8 mouse cellular contexts compared by ENCODE assay signal in genomic region chr3:88640676-88641075, GRCm38 (mm10). TPM values are rescaled to one million over a fixed set of nuclear protein-coding genes. Genes with fewer than 3 reads are reported as not detected.
DNase-seq lines count a peak whose midpoint lies in the region; ATAC-seq and TF ChIP-seq lines count a peak whose summit lies in the region.
"Had no signal": no experiment of that assay in that cellular context is flagged by ENCODE, and none has a peak within 500 bp of the region (broad histone marks: within the 10 kb centered on the region; RNA-seq: fewer than 3 reads in every experiment).

No protein-coding gene starts in this region.

- peak; percentile 72 to 78 for DNase-seq in right cerebral cortex, postnatal 10 days (ENCODE audit: low spot score in 2 of 2)
- no peak for DNase-seq in right cerebral cortex, postnatal 36 days (ENCODE audit: low spot score in 2 of 2)
- peak; percentile 76 for DNase-seq in T-cell, adult 2 months (ENCODE audit: low spot score)
- peak; percentile 74 to 81 for DNase-seq in cerebellum, postnatal 36 days
- DNase-seq in heart, postnatal 14 days, result peak; percentile 58 to 72
- peak; percentile 91 for DNase-seq in lung, embryonic 14.5 days
- peak; percentile 16 for DNase-seq in right cerebral cortex, postnatal 25 days

- peaks cover 98% of the 10 kb centered on the region for H3K36me3 ChIP-seq in lung, embryonic 14.5 days (ENCODE audit: insufficient read depth)

- WGBS in lung, embryonic 14.5 days, result 76% methylated on average over 1 of the region's 1 CpGs

- no peaks in the 10 kb centered on the region for H3K27me3 ChIP-seq in lung, embryonic 14.5 days (ENCODE audit: insufficient read depth, low read length)
- H3K27me3 ChIP-seq: heart, embryonic 13.5 days had no signal

- intact Hi-C loops in heart, postnatal 14 days (cut with DNase I), result no loop called here

- H3K4me2 ChIP-seq in lung, embryonic 14.5 days, result no peak overlapping the region
- H3K4me2 ChIP-seq: heart, embryonic 13.5 days had no signal

- no peak overlapping the region for H3K4me3 ChIP-seq in lung, embryonic 14.5 days (ENCODE audit: low read depth, low read length)
- H3K4me3 ChIP-seq: heart, embryonic 13.5 days had no signal

- H3K9me3 ChIP-seq in lung, embryonic 14.5 days (ENCODE audit: low read depth, low read length), result no peaks in the 10 kb centered on the region
- H3K9me3 ChIP-seq: heart, embryonic 13.5 days had no signal

- H3K27ac ChIP-seq in lung, embryonic 14.5 days (ENCODE audit: low read depth), result no peak overlapping the region
- H3K27ac ChIP-seq: heart, embryonic 13.5 days had no signal

- H3K9ac ChIP-seq in lung, embryonic 14.5 days, result no peak overlapping the region
- H3K9ac ChIP-seq: heart, embryonic 13.5 days had no signal

- H3K4me1 ChIP-seq in lung, embryonic 14.5 days (ENCODE audit: insufficient read depth), result no peaks in the 10 kb centered on the region

- peak; percentile 76 for TF ChIP-seq CTCF in lung, embryonic 14.5 days (IDR thresholded peaks at IDR 0.05; ENCODE audit: low read depth)

- ATAC-seq in lung, embryonic 14.5 days (ENCODE audit: insufficient read depth), result no peak

RNA-seq across cellular contexts. Expression of gene Rxfp4, which starts 12.3 kb away (rescaled TPM):
- total RNA-seq in heart, postnatal 14 days (2021), result not detected
- polyA plus RNA-seq in lung, embryonic 14.5 days (2014; fragmentation: Nextera tagmentation; extraction: Ambion mirVana), result not detected in 2 replicates
- polyA plus RNA-seq: heart, embryonic 13.5 days had no signal

RNA-seq across cellular contexts. Expression of gene Arhgef2, which starts 34.9 kb away (rescaled TPM):
- 10 to 100 TPM; 71.1 to 71.5 TPM for total RNA-seq in heart, postnatal 14 days (2021)
- 115 and 127 TPM in 2 replicates for polyA plus RNA-seq in lung, embryonic 14.5 days (2014; fragmentation: Nextera tagmentation; extraction: Ambion mirVana)

RNA-seq across cellular contexts. Expression of gene Khdc4, which starts 44.9 kb away (rescaled TPM):
- total RNA-seq in heart, postnatal 14 days (2021), result 10 to 100 TPM; 36.9 to 40.5 TPM
- 89.2 and 100 TPM in 2 replicates for polyA plus RNA-seq in lung, embryonic 14.5 days (2014; fragmentation: Nextera tagmentation; extraction: Ambion mirVana)

Comparison
In these comparisons a context has a peak if more than half of its experiments do, and no peak if none do; other contexts are left out.
1. DNase-seq: peak in right cerebral cortex, postnatal 10 days (2 of 2), T-cell, adult 2 months (single experiment), cerebellum, postnatal 36 days (2 of 2), heart, postnatal 14 days (2 of 2), lung, embryonic 14.5 days (single experiment) and right cerebral cortex, postnatal 25 days (single experiment); none in right cerebral cortex, postnatal 36 days (0 of 2).